Mouse (Mus musculus) midbrain, embryonic 16.5 days (tissue): ENCODE measurements at regions not wholly inside any gene's neighbourhood (a gene's known extent, or its start where the extent isn't known, plus 50 kb on each side); places are given as distances from the start of the nearest gene placed in this dataset.

Experiments used
- ATAC-seq: fragments of 200-750 bp; cut with Nextera tagmentation; 2 replicates; pipeline ENCODE4 v1.8.0; 2017; ENCODE audit warnings: moderate TSS enrichment
- H3K27ac ChIP-seq: fragments of 300-500 bp; sonication (generic); 2 replicates; pipeline ENCODE4 v1.5.1; 2014; ENCODE audit warnings: mild to moderate bottlenecking, low read length, mixed read lengths
- H3K27me3 ChIP-seq: fragments of 300-500 bp; sonication (generic); 2 replicates; pipeline ENCODE4 v1.6.1; 2014; ENCODE audit warnings: low read depth, low read length, mixed read lengths; ENCODE audit not compliant: control insufficient read depth, insufficient read depth
- H3K36me3 ChIP-seq: fragments of 300-500 bp; sonication (generic); 2 replicates; pipeline ENCODE4 v1.6.1; 2014; ENCODE audit warnings: mild to moderate bottlenecking, low read length, moderate library complexity, mixed read lengths; ENCODE audit not compliant: control insufficient read depth, insufficient read depth
- H3K4me1 ChIP-seq: fragments of 300-500 bp; sonication (generic); 2 replicates; pipeline ENCODE4 v1.6.1; 2014; ENCODE audit warnings: mild to moderate bottlenecking, low read length, mixed read lengths; ENCODE audit not compliant: control insufficient read depth, insufficient read depth
- H3K4me2 ChIP-seq: fragments of 300-500 bp; sonication (generic); 2 replicates; pipeline ENCODE4 v1.6.1; 2014; ENCODE audit warnings: mild to moderate bottlenecking, low read length, mixed read lengths
- H3K4me3 ChIP-seq: fragments of 300-500 bp; sonication (generic); 2 replicates; pipeline ENCODE4 v1.5.1; 2014; ENCODE audit warnings: low read depth, mild to moderate bottlenecking, low read length, moderate library complexity, mixed read lengths
- H3K9ac ChIP-seq: fragments of 300-500 bp; sonication (generic); 2 replicates; pipeline ENCODE4 v1.6.1; 2014; ENCODE audit warnings: low read depth, low read length, mixed read lengths
- H3K9me3 ChIP-seq: fragments of 300-500 bp; sonication (generic); replicated peaks from 2 replicates; pipeline ENCODE4 v1.6.1; 2014; ENCODE audit warnings: mild to moderate bottlenecking, low read length, mixed read lengths; ENCODE audit not compliant: control insufficient read depth, poor library complexity, severe bottlenecking
- WGBS: fragments of 180-500 bp; shearing (Covaris S2); extraction: QIAGEN DNeasy Blood & Tissue Kit; methylation state at CpG from one replicate; pipeline ENCODE4 v1.1.7; 2014; 5-methylcytosine and 5-hydroxymethylcytosine counted together

GRCm38 (mm10) chr2:134275881-134276280 is 278.3 kb downstream of the Hao1 start:
- no peaks in the 10 kb centered on the region for H3K9me3 ChIP-seq
- no peak overlapping the region for H3K9ac ChIP-seq
- H3K36me3 ChIP-seq, result no peaks in the 10 kb centered on the region
- no peak overlapping the region for H3K27ac ChIP-seq
- 28% methylated on average over 3 of the region's 3 CpGs for WGBS
- no peaks in the 10 kb centered on the region for H3K4me1 ChIP-seq
- H3K27me3 ChIP-seq, result no peaks in the 10 kb centered on the region
- ATAC-seq, result no peak
- no peak overlapping the region for H3K4me3 ChIP-seq
- no peak overlapping the region for H3K4me2 ChIP-seq

- WGBS, result 48% methylated on average over 2 of the region's 2 CpGs
- ATAC-seq, result no peak
- no peak overlapping the region for H3K4me2 ChIP-seq
Observed at GRCm38 (mm10) chr2:134268466-134268865, 285.7 kb downstream of the Hao1 start.

More at GRCm38 (mm10) chr2:134268466-134268865, 285.7 kb downstream of the Hao1 start:
- Histone ChIP-seq H3K27me3 (no peaks in the 10 kb centered on the region), H3K4me3 (no peak overlapping the region), H3K9me3 (no peaks in the 10 kb centered on the region), H3K9ac (no peak overlapping the region), H3K36me3 (no peaks in the 10 kb centered on the region), H3K27ac (no peak overlapping the region), H3K4me1 (no peaks in the 10 kb centered on the region)
